Mouse (Mus musculus) cerebellum, adult 8-10 months (tissue): ENCODE data around the gene Fbln1.

Experiments used
- DNase-seq: peaks from one replicate; pipeline ENCODE4 v3.0.0; 2022

Fbln1 gene

GRCm38 (mm10) chr15:85240086-85240485 is 34.3 kb downstream of the Fbln1 start:
- no peak for DNase-seq

GRCm38 (mm10) chr15:85241856-85242255 is 36.1 kb downstream of the Fbln1 start:
- no peak for DNase-seq

GRCm38 (mm10) chr15:85244414-85245161 is 38.8 kb downstream of the Fbln1 start:
- no peak for DNase-seq

GRCm38 (mm10) chr15:85245241-85246010 is 39.7 kb downstream of the Fbln1 start:
- DNase-seq: no peak

- DNase-seq: no peak
These were observed 40.3 kb downstream of the Fbln1 start for GRCm38 (mm10) chr15:85246016-85246415.

- no peak for DNase-seq
These were observed 41.2 kb downstream of the Fbln1 start for GRCm38 (mm10) chr15:85246936-85247335.

- DNase-seq: no peak
These were observed 42.6 kb downstream of the Fbln1 start for GRCm38 (mm10) chr15:85248311-85248710.

GRCm38 (mm10) chr15:85249252-85249651 is 43.5 kb downstream of the Fbln1 start:
- DNase-seq: peak; percentile 27

GRCm38 (mm10) chr15:85250436-85250835 is 44.7 kb downstream of the Fbln1 start:
- DNase-seq: no peak

- no peak for DNase-seq
These were observed 46.7 kb downstream of the Fbln1 start for GRCm38 (mm10) chr15:85252476-85252875.

GRCm38 (mm10) chr15:85257775-85258429 is 52.2 kb downstream of the Fbln1 start:
- peak; percentile 4 for DNase-seq

- no peak for DNase-seq
These were observed 57.1 kb downstream of the Fbln1 start for GRCm38 (mm10) chr15:85262805-85263204.

- peak; percentile 81 for DNase-seq
These were observed 61.1 kb downstream of the Fbln1 start for GRCm38 (mm10) chr15:85266729-85267434.

GRCm38 (mm10) chr15:85267891-85268290 is 62.1 kb downstream of the Fbln1 start:
- DNase-seq: no peak

GRCm38 (mm10) chr15:85272988-85273387 is 67.2 kb downstream of the Fbln1 start:
- no peak for DNase-seq

GRCm38 (mm10) chr15:85277221-85277620 is 71.5 kb downstream of the Fbln1 start:
- DNase-seq: no peak

- no peak for DNase-seq
These were observed 73.2 kb downstream of the Fbln1 start for GRCm38 (mm10) chr15:85278986-85279385.

- DNase-seq: no peak
These were observed 76.3 kb downstream of the Fbln1 start for GRCm38 (mm10) chr15:85282021-85282420.

- DNase-seq: no peak
These were observed 78.9 kb downstream of the Fbln1 start for GRCm38 (mm10) chr15:85284651-85285050.

- no peak for DNase-seq
These were observed 88.9 kb downstream of the Fbln1 start for GRCm38 (mm10) chr15:85294632-85295031.

GRCm38 (mm10) chr15:85295544-85295943 is 89.8 kb downstream of the Fbln1 start:
- DNase-seq: no peak

- no peak for DNase-seq
These were observed 90.2 kb downstream of the Fbln1 start for GRCm38 (mm10) chr15:85295977-85296376.

GRCm38 (mm10) chr15:85296538-85296937 is 90.8 kb downstream of the Fbln1 start:
- DNase-seq: no peak
